Mouse (Mus musculus) left cerebral cortex, adult 2 months (tissue): ENCODE results near the gene Ptcra. TPM values are rescaled to one million over a fixed set of nuclear protein-coding genes. Genes with fewer than 3 reads are reported as not detected.

Experiments used
- DNase-seq, 2 experiments: peaks; one replicate each; pipeline ENCODE4 v3.0.0; 2021 to 2022; ENCODE audit warnings: low spot score in 2 of 2, mixed read lengths in 1 of 2; ENCODE audit errors: extremely low spot score in 1 of 2
- H3K27ac ChIP-seq: fragments of 200-600 bp; 2 replicates; pipeline ENCODE4 v1.8.1; 2022
- H3K4me3 ChIP-seq: fragments of 200-600 bp; 2 replicates; pipeline ENCODE4 v1.8.1; 2022
- CTCF ChIP-seq: fragments of 200-600 bp; IDR thresholded peaks from 2 replicates; pipeline ENCODE4 v1.8.1; 2022; ENCODE audit warnings: antibody characterized with exemption, mild to moderate bottlenecking, moderate library complexity
- intact Hi-C: fragments of 180-260 bp; cut with DNase I; formaldehyde crosslinking; loops from one replicate; pipeline ENCODE4 v1.15.1; 2025
- total RNA-seq, 2 experiments: library from RNA; stranded (reverse); gene quantifications; 2 replicates each; pipeline ENCODE4 v1.2.3; 2021

Ptcra gene
- total RNA-seq, 2 experiments from 2014 or later: 0.28 TPM; not detected in 1

GRCm38 (mm10) chr17:46712442-46712841 lies 51.1 kb downstream of the Ptcra start:
- DNase-seq: no peak
- Histone ChIP-seq H3K27ac (no peak overlapping the region), H3K4me3 (peak overlapping the region; percentile 85)
- no peak for TF ChIP-seq CTCF
- intact Hi-C loops: loop anchor here (2.0 kb wide), 1 partner anchor 68 kb away; no protein-coding TSS in a partner anchor

- intact Hi-C loops: loop anchor here (1.0 to 2.0 kb wide), 2 partner anchors 31 to 67 kb away; partner anchors contain the start of gene Klhdc3
- H3K4me3 ChIP-seq: peak overlapping the region; percentile 85
- no peak for TF ChIP-seq CTCF
- peak overlapping the region; percentile 86 for H3K27ac ChIP-seq
- no peak for DNase-seq
Observed at GRCm38 (mm10) chr17:46711612-46712271, 51.8 kb downstream of the Ptcra start.

GRCm38 (mm10) chr17:46710959-46711597 lies 52.4 kb downstream of the Ptcra start, which contains the start of gene Pex6:
Gene Pex6 (plus strand): TSS chr17:46711463.
- H3K4me3 ChIP-seq: peak within 1 kb of the TSS; percentile 85
- H3K27ac ChIP-seq: peak within 1 kb of the TSS; percentile 86
- intact Hi-C loops: loop anchor here (1.0 kb wide), 1 partner anchor 31 kb away; the partner anchor contains the start of gene Klhdc3
- no peak for TF ChIP-seq CTCF
- peak; percentile 90 for DNase-seq

GRCm38 (mm10) chr17:46706375-46707089 lies 57.0 kb downstream of the Ptcra start:
- no peak for TF ChIP-seq CTCF
- intact Hi-C loops: no loop called here

More at GRCm38 (mm10) chr17:46706375-46707089, 57.0 kb downstream of the Ptcra start:
- DNase-seq: no peak
- no peak overlapping the region for H3K4me3 ChIP-seq
- H3K27ac ChIP-seq: no peak overlapping the region

Other genes starting within 250 kb of the Ptcra start
- gene Cul9, start 217.3 kb downstream of the Ptcra start, total RNA-seq: 10 to 100 TPM; 66.6 to 70.1 TPM
- gene Srf, start 207.5 kb downstream of the Ptcra start, total RNA-seq: 10 to 100 TPM; 57.0 to 74.2 TPM
- gene Ptk7, start 134.2 kb downstream of the Ptcra start, total RNA-seq: 1 to 10 TPM; 8.3 to 9.4 TPM
- gene Klc4, start 117.7 kb downstream of the Ptcra start, total RNA-seq: 10 to 100 TPM; 21.9 to 24.4 TPM
- 10 to 100 TPM; 49.1 to 53.2 TPM for gene Mrpl2, start 117.5 kb downstream of the Ptcra start, total RNA-seq
- 10 to 100 TPM; 25.9 to 30.0 TPM for gene Cul7, start 113.4 kb downstream of the Ptcra start, total RNA-seq
- 10 to 100 TPM; 14.9 to 15.7 TPM for gene Rrp36, start 89.4 kb downstream of the Ptcra start, total RNA-seq
- gene Mea1, start 84.9 kb downstream of the Ptcra start, total RNA-seq: 100 to 1,000 TPM; 114 to 122 TPM
- 100 to 1,000 TPM; 195 to 200 TPM for gene Klhdc3, start 82.8 kb downstream of the Ptcra start, total RNA-seq
- 10 to 100 TPM; 79.5 to 83.9 TPM for gene Ppp2r5d, start 58.6 kb downstream of the Ptcra start, total RNA-seq
- gene Pex6, start 52.2 kb downstream of the Ptcra start, total RNA-seq: 10 to 100 TPM; 54.6 to 55.5 TPM
- 1 to 10 TPM in 1 of 2 experiments, under 1 TPM in 1; 0.70 to 2.1 TPM for gene Gnmt, start 34.5 kb downstream of the Ptcra start, total RNA-seq
- 10 to 100 TPM; 65.1 to 68.1 TPM for gene Cnpy3, start 11.5 kb downstream of the Ptcra start, total RNA-seq
- 1 to 10 TPM; 6.3 to 6.5 TPM for gene 2310039H08Rik, start 8.9 kb upstream of the Ptcra start, total RNA-seq
- gene Rpl7l1, start 19.0 kb upstream of the Ptcra start, total RNA-seq: 10 to 100 TPM; 36.7 to 51.5 TPM
- gene Bicral, start 94.8 kb upstream of the Ptcra start, total RNA-seq: 10 to 100 TPM; 57.5 to 59.7 TPM
- gene Tbcc, start 127.0 kb upstream of the Ptcra start, total RNA-seq: 10 to 100 TPM; 30.9 to 35.3 TPM
- gene Prph2, start 146.7 kb upstream of the Ptcra start, total RNA-seq: not detected
- 10 to 100 TPM; 57.1 to 57.6 TPM for gene Ubr2, start 246.8 kb upstream of the Ptcra start, total RNA-seq